Mouse (Mus musculus) thymus, adult 2 months (tissue): ENCODE measurements around the gene Zbtb20.

Source experiments
- CTCF ChIP-seq: fragments of 200-500 bp; IDR thresholded peaks from 2 replicates; pipeline ENCODE4 v1.5.1; 2012; ENCODE audit warnings: mild to moderate bottlenecking, control low read depth, low read length, moderate library complexity, borderline replicate concordance; ENCODE audit not compliant: control insufficient read depth, poor library complexity, insufficient read depth; ENCODE audit errors: extremely low read depth
- POLR2A ChIP-seq: fragments of 200-500 bp; IDR thresholded peaks from 2 replicates; pipeline ENCODE4 v1.6.1; 2012; ENCODE audit warnings: mild to moderate bottlenecking, low read length, control low read depth, moderate library complexity; ENCODE audit not compliant: control insufficient read depth, poor library complexity, insufficient read depth; ENCODE audit errors: extremely low read depth

- no peak for TF ChIP-seq CTCF
- no peak for TF ChIP-seq POLR2A
These were observed 504.0 kb downstream of the Zbtb20 start for GRCm38 (mm10) chr16:43379351-43380325.
